Mouse (Mus musculus) embryo, embryonic 10.5 days (tissue): ENCODE data around the gene Rsph6a.
A peak's percentile ranks its signal among the peaks of the same experiment; 100 is the strongest.
"Not testable (repeated sequence)": the region's sequence is repeated elsewhere in the genome, so short reads cannot be mapped to it uniquely, and the experiment has no call there.

ENCODE experiments used
- DNase-seq: peaks from one replicate; pipeline ENCODE4 v3.0.0-alpha.2; 2015; ENCODE audit warnings: low spot score

The Rsph6a gene

GRCm38 (mm10) chr7:19046286-19047069 is 8.0 kb upstream of the Rsph6a start:
- no peak for DNase-seq

- no peak for DNase-seq
Measured at GRCm38 (mm10) chr7:19048006-19048527, 6.4 kb upstream of the Rsph6a start.

- no peak for DNase-seq
Measured at GRCm38 (mm10) chr7:19049252-19049651, 5.2 kb upstream of the Rsph6a start.

- no peak for DNase-seq
Measured at GRCm38 (mm10) chr7:19050172-19050571, 4.3 kb upstream of the Rsph6a start.

DNA sequence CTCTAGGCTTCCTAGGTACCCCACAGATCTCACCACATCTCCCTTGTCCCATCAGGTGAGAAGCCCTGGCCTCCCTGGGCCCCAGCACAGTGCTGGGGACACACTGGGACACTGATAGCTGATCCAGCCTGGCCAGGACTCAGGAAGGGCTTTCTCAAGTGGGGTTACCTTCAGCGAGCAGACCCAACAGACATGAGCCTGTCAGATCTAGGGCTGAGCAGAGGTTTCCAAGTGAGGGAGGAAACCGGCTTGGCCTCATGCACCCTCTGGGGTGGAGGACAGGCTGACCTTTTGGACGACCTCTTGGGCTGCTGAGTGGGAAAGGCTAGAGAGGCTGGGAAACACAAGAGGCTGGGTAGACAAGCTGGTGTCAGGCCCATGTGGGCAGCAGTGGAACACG is 3.3 kb upstream of the Rsph6a start:
- DNase-seq, result no peak

DNA sequence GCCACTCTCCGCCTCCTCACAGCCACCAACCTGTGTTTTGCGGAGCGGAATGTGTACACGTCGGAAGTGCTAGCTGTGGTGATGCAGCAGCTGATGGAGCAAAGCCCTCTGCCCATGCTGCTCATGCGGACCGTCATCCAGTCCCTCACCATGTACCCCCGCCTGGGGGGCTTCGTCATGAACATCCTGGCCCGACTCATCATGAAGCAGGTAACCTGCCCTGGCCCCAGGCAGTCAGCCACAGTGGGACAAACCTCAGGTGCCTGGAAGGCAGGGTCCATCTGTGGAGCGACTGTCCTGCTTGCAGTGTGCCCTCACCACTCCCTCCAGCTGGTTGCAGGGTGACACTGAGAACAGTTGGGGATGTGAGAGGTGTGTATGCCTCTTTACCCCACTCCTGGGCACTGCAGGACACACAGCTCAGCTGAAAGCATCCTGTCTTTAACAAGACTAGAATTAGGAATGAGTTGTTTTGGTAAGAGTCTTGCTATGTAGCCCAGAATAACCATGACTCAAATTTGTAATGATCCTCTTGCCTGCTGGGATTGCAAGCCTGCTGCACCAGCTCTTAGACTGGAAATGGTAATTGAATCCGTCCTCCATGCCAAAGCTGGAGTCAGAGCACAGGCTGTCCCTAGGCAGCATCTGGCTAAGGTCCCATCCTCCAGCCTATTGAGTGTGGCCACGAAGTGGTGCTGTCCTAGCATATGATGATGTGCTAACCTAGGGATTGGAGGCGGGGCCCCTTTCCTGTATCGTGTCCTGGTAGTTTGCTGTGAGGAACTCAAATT is 1.9 kb upstream of the Rsph6a start:
- no peak for DNase-seq

DNA sequence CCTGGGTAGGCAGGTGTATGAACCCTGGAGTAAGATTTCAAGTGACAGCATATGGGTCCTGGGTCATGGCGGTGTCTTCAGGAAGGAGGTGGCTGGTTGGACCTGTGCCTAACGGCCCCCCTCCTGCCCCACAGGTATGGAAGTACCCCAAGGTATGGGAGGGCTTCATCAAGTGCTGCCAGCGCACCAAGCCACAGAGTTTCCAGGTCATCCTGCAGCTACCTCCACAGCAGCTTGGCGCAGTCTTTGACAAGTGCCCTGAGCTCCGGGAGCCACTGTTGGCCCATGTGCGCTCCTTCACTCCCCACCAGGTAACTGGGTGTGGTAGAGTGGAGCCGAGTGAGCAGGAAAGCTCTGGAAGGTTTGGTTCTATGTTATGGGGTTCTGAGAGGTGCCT is 1.4 kb upstream of the Rsph6a start:
- no peak for DNase-seq

GRCm38 (mm10) chr7:19054777-19055076 is 237 bp downstream of the Rsph6a start:
- no peak for DNase-seq

- DNase-seq, result no peak
Measured at GRCm38 (mm10) chr7:19055108-19055507, 618 bp downstream of the Rsph6a start.

- no peak for DNase-seq
Measured at GRCm38 (mm10) chr7:19057405-19057804, 2.9 kb downstream of the Rsph6a start.

GRCm38 (mm10) chr7:19065896-19066295 is 11.4 kb downstream of the Rsph6a start:
- no peak for DNase-seq

- no peak for DNase-seq
Measured at GRCm38 (mm10) chr7:19067063-19067462, 12.6 kb downstream of the Rsph6a start.

GRCm38 (mm10) chr7:19067935-19068334 is 13.4 kb downstream of the Rsph6a start:
- no peak for DNase-seq

DNA sequence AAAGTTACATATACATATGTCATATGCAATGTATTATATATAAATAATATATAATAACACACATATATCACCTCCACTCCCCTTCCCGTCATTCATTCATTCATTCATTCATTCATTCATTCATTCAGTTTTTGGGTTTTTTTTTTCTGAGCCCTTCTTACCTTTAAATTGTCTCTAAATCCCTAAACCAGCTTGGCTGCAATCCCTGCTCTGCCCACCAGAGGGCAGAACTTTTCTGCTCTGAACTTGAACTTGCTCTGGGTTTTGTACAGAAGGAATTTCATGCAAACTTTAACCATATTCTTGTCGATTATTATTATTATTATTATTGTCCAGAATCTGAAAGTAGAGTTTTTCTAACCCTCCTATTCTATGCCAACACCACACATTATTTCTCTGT is 14.2 kb downstream of the Rsph6a start:
- peak; percentile 87 for DNase-seq

GRCm38 (mm10) chr7:19069500-19069899 is 15.0 kb downstream of the Rsph6a start:
- peak; percentile 38 for DNase-seq

DNA sequence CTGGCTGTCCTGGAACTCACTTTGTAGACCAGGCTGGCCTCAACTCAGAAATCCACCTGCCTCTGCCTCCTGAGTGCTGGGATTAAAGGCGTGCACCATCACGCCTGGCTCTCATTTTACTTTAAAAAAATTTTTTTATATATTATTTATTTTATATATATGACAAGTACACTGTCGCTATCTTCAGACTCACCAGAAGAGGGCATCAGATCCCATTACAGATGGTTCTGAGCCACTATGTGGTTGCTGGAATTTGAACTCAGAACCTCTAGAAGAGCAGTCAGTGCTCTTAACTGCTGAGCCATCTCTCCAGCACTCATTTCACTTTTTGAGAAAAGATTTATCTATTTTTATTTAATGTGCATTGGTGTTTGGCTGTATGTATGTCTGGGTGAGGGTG is 16.5 kb downstream of the Rsph6a start:
- not testable (repeated sequence) for DNase-seq

- no peak for DNase-seq
Measured at GRCm38 (mm10) chr7:19073504-19073903, 19.0 kb downstream of the Rsph6a start.

- DNase-seq, result no peak
Measured at GRCm38 (mm10) chr7:19074494-19074893, 20.0 kb downstream of the Rsph6a start.

DNA sequence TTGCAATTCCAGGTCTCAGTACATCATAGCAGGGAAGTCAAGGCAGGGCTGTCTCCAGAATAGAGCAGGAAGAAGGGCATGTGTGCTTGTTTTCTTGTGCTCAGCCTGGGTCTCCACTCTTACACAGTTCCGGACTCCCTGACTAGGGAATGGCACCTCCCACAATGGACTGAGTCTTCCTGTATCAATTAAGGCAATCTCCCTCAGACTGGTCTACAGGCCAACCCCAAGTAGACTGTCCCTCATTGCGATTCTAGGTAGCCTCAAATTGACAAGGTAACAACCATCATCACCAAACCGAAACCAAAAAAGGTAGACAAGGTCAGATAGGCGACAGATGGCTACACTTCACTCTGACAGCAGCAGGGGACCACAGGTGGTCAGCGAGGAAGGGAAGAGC is 20.7 kb downstream of the Rsph6a start:
- DNase-seq, result no peak

DNA sequence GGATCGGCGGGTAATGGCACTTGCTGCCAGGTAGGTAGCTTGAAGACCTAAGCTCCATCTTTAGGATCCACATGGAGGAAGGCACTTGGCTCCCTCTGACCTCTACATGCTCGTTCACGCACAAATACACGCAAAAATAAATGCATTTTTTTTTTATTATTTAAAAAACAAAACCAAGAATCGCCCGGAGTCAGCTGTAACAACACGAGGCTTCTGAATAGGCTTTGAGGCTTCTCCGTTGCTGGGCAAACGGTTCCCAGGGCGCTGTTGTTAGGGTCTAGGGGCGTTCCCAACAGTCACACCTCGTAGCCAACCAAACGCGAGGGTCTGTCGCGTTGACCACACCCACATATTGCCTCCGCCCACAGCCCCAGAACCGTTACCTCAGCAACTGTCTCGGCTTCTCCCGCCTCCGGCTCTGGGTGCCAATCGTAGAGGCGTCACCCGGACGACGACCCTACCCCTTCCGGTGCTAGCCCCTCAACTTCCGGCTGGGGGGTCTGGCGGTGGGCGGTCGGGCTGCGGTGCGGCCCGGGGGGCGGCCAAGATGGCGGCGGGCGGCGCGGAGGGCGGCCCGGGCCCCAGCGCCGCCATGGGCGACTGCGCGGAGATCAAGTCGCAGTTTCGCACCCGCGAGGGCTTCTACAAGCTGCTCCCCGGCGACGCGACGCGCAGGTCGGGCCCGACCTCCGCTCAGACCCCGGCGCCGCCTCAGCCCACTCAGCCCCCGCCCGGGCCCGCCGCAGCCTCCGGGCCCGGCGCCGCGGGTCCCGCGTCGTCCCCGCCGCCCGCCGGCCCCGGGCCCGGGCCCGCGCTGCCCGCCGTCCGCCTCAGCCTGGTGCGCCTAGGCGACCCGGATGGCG is 21.5 kb downstream of the Rsph6a start, which contains the start of gene Dmwd:
Dmwd (plus strand) TSS at position 505 of the 863 bp plus-strand sequence.
- DNase-seq, result peak; percentile 100

DNA sequence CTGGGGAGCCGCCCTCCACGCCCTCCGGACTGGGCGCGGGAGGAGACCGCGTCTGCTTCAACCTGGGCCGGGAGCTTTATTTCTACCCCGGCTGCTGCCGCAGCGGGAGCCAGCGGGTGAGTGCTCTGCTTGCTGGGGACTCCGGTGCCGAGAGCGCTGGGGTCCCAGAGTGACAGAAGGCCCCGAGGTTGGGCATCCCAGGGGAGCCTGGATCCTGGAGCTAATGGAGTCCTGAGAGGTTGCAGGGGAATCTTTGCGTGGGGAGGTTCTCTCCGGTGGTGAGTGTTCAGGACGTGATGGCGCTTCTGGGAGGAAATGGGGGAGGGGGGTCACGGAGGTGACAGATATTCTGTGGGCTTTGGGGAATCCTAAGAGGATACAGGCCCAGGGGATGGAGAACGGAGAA is 22.1 kb downstream of the Rsph6a start:
- DNase-seq, result no peak

DNA sequence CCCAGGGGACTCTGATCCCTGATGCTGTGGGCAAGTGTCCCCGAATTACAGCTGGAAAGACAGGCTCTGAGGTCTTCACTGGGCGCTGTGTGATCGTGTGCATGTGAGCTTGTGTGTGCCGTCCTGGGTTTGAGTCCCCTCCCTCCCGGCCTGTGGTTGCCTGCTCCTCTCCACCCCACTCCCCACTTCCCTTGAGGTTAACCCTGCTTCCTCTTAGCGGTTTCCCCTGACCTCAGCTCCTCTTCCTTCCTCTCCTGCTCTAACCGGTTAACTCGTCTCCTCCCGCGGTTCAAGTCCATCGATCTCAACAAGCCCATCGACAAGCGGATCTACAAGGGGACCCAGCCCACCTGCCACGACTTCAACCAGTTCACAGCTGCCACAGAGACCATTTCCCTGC is 23.3 kb downstream of the Rsph6a start:
- DNase-seq, result no peak
